Mouse (Mus musculus): ENCODE results near the gene Nox4.

- TF ChIP-seq POLR2A (IDR thresholded peaks at IDR 0.05; ENCODE audit: borderline replicate concordance, extremely low read depth, insufficient read depth, insufficient read length, poor library complexity, severe bottlenecking), result no peak
- no peak for TF ChIP-seq CTCF (IDR thresholded peaks at IDR 0.05; ENCODE audit: borderline replicate concordance, extremely low read depth, insufficient read depth, insufficient read length)
Measured at GRCm38 (mm10) chr7:87252071-87252470, 6.2 kb downstream of the Nox4 start.

Measured in brain, embryonic 14.5 days (tissue).